Mouse (Mus musculus): ENCODE results near the gene Pcp4.
A peak's percentile ranks its signal among the peaks of the same experiment; 100 is the strongest.

Pcp4 gene

DNA sequence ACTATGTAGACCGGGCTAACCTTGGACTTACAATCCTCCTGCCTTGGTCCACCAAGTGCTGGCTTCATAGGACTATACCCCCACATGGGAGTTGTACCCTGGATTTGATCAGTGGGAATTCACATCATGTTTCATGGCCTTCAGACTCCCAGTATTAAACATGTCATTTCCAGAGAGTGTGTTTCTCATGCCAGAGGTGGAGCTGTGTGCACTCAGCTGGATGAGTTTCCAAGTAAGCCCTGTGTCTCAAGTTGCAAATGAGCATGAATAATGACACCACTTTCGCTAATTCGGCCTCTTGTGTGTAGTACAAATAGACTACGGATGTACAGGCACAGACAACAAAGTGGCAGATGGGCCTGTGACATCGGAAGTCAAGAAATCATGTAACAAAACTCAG, 20.6 kb downstream of the Pcp4 start:
- no peak for DNase-seq

DNA sequence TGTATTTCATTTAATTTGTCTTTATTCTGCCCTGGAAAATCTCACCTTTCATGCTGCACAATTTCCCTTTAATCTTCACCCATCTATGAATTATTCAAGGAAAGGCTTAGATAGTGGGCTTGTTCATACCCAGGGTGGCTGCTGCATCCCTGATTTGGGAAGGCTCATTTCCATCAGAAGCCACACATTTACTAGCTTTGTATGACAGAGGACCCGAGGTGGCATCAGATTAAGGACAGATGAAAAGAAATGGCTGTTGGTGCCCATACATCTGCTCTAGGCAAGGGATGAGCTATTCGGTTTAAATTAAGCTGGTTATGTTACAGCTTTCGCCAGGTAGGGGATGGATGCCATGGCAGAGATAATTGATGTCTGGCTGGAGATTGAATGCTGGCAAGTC, 24.1 kb downstream of the Pcp4 start:
- no peak for DNase-seq

DNA sequence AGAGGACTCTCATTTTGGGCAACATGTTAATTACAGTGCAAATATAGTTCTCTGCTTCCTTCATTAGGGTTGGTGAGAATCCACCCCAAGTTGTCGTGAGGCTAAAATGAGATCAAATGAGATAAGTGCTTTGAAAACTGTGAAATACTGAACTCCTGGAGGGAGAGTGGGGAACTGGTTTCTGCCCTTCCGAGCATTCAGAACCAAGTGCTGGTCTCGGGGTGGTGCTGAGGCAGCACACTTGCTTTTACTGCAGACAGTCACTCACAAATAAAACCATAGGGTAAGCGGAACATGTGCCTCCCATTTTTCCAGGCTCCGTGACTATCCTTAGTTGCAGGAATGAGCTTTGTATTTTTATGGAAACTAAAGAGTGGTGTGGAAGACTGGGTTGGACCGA, 26.7 kb downstream of the Pcp4 start:
- DNase-seq, result no peak

DNA sequence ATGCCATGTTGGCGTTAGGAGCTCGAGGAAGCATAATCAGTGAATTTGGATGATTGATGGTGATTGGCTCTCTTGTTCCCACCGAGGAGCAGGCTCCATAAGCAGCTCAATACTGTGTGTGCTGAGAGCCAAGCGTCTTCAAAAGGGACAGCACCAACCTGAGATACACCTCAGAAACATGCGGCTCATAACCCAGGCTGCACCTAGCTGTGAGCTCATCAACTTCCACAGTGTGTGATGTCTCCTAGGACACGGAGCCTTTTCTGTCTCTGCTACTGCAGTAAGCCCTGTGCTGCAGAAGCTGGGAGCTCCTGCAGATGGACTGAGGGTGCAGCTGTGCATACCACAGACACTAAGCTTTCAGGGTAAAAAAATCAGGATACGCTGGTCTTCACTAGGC, 31.5 kb downstream of the Pcp4 start:
- no peak for DNase-seq

DNA sequence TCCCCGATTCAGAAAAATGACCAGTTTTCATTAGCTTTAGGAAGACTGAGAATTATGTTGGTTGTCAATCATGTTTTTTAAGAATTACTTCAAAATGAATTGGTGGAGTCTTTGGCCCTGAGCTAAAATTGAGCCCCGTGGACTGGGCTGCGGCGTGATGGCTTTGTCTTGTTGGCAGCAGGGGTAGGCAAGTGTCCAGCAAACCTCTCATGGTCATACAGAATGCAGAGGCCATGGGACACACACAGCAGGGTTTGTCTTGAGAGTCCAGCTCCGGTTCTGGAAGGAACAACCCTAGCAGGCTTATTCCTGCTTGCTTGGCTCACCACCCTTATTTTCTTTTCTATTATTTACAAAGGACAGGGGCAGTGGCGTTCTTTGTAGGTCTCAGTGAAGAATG, 33.8 kb downstream of the Pcp4 start:
- DNase-seq, result no peak

DNA sequence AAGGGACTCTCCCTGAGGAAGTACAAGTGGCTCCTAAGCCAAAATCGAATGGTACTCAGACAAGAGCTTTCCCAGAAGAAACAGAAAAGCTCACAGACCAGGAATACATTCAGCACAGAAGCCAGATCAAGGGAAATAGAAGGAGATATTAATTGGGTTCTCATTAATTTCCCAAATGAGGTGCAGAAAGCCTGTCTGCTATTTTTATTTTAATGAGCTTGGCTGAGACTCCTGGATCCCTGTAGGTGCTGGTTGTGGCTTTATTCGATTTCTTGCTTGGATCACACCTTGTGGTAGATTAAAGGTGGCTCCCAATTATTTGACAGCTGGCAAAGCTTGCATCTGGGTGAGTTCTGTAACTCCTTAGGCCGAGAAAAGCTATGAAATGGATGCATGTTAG, 35.2 kb downstream of the Pcp4 start:
- DNase-seq, result no peak

DNA sequence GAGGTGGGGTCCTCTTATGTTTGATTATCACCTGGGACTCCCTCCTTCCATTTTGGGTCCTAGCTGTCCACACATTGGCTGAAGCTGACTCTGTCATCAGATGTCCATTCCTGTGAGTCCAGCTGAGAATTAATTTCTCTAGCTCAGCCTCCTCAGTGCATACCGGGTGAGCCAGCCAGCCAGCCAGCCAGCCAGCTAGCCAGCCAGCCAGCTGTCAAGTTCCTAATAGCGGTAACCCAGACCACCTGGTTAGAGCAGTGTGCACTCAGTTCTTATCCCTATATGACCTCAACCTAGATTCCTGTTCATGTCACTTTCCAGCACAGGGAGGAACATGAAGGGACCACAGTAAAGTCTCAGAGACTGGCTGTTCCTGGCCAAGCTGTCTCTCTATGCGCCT, 47.1 kb downstream of the Pcp4 start:
- DNase-seq, result no peak

DNA sequence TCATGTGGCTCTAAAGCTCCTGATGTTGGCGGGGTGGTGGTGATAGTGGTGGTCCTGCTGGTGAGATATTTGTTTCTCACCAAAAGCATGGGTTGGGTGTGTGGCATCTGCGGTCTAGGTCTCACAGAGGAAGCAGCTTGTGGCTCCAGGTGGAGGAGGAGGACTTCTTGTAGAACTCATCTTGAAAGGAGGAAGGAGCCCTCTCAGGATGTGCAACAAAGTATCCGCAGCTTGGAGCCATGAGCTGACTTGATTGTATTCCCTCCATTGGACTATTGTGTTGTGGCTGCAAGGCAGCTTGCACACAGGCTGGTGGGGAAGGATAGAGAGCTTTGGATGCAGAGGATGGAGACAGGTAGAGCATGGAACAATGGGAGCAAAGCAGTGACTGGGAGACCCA, 60.1 kb downstream of the Pcp4 start:
- no peak for DNase-seq

DNA sequence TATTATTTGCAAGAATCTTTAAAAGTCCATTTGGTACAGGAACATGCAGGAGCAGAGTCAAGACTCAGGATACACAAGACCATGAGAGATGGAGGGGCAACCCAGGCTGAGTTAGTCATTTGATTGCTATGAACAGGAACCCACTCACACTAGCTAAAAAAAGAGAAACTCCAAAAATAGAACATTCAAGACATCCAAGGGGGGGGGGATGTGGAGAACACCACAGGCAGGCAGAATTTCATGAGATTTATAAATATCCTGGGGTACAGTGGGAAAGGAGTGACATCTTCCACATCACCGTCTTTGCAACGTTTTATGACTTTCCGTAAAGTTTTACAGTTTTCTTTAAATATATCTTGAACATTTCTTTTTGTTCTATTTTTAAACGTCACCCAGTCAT, 61.1 kb downstream of the Pcp4 start:
- DNase-seq, result no peak

DNA sequence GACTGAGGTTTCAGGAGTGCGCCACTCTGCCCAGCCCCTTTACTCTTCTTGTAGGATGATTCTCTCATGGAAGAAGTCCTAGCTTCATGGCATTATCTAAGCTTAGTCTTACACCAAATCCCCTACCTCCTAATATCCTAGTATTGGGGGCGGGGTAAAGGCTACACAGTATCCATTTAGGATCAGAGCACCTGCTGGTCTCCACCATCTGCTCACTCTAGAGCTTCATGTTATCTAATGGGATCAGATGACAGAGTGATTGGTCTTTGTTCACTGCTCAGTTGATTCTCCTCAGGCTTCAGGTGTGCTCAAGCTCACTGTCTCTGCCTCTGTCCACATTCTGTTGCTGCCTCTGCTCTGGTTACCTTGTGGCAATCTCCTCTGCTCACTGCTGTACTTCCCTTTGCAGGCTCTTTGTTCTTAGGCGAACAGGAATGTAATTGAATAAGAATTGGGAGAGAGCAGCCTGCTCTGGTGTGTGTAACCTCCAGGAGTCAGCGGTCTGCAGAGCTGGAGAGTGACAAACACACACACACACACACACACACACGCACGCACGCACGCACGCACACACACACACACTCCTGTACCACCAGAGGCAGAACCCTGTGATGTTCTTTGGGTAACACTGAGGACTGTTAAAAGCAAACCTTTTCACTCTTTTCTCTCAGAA, 62.6 kb downstream of the Pcp4 start:
- DNase-seq, result no peak

DNA sequence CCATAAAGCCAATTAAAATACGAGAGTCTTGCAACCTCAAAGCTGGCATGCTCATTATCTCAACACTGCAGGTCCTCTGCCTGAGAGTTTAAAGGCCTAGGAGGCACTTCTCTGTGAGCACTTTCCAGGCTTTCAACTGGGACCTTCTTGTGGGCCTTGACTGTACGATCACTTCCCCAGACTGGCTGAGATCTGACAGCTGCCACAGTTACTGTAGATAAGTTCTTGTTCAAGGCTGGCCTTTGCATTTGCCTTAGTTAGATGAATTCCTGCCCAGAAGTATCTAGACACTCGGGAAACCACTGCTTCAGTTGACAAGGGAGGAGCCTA, 63.1 kb downstream of the Pcp4 start:
- no peak for DNase-seq

DNA sequence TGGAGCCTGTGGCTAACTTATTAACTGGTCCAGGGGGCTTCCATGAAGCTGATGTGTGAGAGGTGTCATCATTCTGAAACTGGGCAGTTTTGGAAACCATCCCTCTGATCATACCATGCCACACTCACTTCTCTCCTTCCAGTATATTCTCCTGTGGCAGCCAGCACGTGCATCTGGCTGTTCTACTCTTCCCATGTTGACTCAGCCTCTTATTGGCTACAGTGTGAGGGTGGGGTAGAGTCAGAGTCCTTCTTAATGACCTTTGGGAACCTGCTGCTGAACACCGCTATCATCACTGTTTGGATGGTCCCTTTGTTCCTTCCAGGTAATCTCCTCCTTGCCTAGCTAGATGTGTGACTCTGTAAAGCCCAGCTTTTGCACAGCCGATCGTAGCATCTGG, 63.6 kb downstream of the Pcp4 start:
- no peak for DNase-seq

DNA sequence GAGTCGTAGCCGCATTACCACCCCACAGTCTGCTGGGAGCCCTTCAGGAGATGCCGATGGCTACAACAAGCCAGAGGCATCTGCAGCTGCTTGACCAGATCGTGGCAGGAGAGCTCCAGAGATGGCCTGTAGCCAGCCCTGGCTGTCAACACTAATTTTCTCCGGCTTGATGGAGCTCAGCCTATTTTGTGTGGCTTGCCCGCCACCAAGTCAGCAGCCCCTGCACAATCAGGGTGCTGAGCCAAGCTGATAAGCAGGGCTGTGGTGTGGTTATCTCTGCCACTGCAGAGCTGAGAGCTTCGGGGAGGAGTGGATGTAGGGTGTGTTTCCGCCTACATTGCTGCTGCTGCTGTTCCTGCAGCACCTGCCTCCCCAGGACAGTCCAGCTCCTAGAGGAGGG, 66.3 kb downstream of the Pcp4 start:
- no peak for DNase-seq

DNA sequence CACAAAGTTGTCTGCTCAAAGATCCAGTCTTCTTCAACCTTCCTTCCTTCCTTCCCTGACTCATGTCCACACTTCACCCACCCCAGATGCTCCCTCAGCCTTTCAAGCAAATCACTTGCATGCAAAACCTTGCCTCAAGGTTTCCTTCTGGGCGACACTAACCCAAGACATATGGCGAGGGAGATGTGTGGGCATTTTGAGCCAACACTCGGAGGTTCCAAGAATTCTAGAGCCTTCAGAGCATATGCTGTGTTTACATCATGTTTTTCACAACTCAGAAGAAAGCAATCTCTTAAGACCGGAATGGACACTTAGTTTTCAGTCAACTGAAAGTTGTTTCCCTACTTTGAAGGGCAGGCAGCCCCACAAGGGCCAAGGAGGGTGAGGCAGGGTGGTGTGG, 67.9 kb downstream of the Pcp4 start:
- DNase-seq, result no peak

DNA sequence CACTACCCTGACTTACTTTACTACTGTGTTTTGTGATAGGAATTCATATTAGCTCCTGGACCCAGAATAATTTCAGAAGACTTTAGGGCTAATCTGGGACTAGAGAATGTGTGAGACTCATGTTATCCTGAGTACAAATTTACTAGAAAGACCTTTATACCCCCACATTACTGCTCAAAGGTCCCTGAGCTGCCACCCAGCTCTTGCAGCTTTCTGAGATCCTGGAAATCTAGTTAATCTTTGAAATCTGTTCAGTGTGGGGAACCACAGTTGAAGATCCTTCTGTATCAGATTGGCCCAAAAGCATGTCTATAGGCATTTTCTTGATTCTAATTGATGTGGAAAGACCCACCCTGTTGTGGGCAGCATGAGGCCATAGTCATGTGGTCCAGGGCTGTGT, 69.0 kb downstream of the Pcp4 start:
- no peak for DNase-seq

DNA sequence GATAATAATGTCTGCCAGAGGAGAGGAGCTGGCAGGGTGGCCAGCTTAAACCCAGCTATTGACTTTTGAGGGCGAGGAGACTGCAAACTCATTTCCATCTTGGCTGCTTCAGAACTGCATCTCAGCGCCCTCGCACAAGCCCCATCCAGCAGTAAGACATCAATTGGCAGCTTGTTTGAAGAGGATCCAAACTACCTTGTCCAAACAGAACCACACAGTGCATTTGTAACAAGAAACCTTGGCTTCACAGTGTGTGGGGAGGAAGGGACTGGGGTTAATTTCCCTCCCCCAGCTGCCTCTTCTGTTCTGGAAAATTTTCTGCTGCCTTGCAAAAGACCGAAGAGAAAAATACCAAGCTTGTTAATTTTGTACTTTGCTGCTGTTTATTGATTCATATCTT, 71.7 kb downstream of the Pcp4 start:
- DNase-seq, result no peak

DNA sequence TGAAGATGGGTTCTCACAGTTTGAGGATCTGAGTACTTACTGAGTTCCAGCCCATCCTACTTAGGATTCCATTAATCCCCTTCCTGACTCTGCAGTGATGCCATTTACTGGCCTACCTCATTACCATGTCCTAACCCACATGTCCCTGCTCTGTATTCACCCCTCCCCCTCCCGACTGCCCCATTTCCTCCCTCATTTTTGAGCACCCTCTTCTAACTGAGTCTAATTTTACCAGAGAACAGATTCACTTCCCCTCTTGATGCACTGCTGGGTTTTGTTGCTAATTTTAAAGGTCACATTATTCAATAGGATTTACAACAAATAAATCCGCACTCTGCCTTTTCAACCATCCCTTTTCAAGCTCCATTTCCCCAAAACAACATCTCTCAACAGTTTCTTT, 73.7 kb downstream of the Pcp4 start:
- DNase-seq, result peak in 1 of 2 experiments; percentile 13

DNA sequence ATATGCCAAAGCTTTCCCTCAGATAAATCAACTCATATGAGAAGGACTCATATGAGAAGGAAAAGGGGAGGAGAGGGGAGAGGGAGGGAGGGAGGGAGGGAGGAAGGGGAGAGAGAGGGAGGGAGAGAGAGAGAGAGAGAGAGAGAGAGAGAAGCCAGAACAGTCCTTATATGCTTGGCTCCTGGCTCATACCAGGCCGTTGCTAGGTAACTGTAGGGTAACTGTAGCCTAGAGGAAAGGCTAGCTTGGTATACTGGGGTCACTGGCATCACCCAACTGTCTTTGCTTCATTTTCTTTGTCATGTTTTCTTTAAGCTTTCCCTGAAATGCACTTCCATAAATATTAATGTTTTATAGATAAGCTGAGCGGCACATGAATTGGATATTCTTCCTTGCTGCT, 85.3 kb downstream of the Pcp4 start:
- no peak for DNase-seq

DNA sequence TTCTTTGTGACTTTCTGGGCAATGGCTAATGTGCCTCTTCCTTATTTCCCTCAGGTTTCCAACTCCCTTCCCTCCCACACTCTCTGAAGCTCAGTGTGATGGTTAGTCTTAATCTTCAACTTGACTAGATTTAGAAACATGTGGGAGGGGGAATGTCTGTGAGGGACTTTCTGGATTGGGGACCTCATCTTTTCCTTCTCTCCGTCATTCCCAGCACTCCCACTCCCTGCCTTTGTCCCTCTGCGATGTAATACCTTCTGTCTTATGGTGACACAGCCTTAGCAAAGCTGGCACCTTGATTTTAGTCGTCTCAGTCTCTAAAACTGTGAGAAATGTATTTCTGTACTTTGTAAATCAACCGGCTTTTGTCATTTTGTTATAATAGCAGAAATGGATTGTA, 88.0 kb downstream of the Pcp4 start:
- DNase-seq, result no peak

DNA sequence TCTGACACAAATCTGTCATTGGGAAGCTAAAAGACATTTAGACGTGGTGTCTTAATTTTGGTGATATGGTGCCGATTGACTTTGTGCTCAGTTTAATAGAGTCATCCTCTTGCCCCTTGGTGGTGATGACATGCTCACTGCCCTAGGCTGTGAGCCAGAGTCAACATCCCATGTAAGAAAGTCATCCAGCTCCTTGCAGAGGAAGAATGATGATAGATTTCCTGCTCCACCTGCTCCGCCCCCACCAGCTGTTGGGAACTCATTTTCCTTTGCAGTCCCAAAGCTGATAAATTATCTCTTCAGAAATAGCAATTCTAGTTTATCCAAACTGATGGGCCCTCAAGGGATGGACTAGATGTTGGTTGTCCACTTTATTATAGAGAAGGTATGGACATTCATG, 89.2 kb downstream of the Pcp4 start:
- DNase-seq, result no peak

DNA sequence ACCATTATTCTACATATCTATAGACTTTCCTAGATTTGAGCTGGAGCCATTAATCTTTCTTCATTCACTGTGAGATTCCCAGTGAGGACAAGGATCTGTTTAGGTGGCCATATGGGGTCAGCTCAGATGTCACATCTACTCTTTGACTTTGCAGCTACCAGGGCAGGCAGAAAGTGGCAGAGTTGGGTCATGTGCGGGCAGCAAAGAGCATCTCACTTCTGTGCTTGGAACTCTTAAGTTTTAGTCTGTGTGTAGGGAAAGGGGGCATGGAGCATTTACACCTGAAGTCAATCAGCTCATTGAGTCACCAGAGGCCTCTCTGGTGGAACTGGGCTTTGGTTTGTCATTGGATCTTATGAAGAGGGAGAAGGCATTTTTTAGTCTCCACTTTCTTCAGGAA, 90.9 kb downstream of the Pcp4 start:
- DNase-seq, result no peak

DNA sequence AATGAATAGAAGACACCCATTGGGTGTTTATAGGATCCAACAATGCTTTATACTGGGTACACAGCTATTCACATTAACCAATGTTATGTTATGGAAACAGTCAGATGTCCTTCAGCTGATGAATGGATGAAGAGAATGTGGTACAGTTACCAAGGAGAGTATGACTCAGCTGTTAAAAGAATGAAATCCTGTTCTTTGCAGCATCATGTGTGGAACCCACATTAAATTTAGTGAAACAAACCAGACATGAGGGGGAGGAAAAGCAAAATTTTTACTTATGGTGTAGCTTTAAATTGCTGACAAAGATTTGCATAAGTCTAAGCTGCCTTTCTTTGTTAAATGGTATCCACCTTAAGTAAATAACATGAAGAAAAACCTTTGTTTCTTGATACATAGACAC, 92.4 kb downstream of the Pcp4 start:
- no peak for DNase-seq

DNA sequence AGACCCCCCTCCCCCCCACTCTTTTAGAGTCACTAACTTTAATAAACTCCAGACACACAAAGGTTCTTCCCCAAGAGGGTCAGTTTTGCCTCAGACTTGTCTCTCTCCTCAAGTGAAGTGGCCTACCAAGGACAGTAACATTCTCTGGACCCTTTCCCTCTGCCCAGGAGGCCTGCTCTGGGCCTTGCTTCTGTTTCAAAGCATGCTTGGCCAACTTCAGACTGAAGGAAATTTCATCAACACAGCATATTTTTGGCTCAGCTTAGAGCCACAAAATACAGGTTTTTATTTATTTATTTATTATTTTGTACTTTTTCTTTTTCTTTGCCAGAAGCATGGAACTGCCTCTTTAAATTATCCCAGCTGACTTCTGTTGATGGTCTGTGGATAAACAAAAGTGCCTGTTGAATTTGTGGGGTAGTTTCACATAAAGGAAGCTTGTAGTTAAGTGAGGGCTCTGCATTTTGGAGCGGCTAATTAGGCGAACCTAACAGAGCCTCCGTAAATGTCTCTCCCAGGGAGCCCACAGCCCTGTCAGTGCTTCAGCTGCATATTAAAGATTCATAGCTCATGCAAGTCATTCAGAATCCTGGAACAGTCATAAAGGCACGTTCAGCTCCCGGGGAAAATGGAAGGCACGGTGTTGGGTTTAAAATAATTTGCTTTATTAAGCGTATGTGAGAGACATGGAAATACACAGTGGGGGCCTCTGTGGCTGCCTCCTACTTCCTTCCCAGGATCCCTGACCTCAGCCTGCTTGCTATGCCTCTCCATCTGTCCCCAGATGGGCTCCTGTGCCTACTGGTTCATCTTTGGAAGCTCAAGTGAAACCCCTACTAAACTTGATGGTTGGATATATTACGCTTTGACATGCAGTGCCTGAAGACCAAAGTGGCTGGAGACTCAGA, 96.2 kb downstream of the Pcp4 start:
- DNase-seq, result no peak

DNA sequence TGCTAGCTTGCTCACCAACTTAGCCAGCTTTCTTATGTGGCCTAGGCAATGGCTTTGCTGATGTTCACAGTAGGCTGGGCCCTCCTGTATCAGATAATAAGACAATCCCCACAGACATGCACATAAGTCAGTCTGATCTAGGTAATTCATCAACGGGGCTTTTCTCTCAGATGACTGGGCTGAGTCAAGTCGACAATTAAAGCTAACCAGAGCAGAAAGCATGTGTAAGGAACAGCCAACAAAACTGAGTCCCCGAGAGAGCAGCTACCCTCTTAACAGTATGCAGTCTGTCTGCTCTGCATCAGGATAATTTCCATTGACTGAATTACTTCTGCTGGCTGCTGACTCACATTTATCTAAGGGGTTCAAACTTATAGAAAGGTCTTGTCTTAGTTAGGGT, 100.0 kb downstream of the Pcp4 start:
- no peak for DNase-seq

Measured in thymus, adult 18-20 months (tissue).